Mouse (Mus musculus) ES-E14 (cell line): ENCODE data around the gene Mdm1.
"Not testable (repeated sequence)": the region's sequence is repeated elsewhere in the genome, so short reads cannot be mapped to it uniquely, and the experiment has no call there.

ENCODE experiments used
- CHD2 ChIP-seq: IDR thresholded peaks from 2 replicates; pipeline ENCODE4 v1.6.1; 2014; ENCODE audit warnings: mild to moderate bottlenecking, low read depth, low read length, inconsistent platforms
- HCFC1 ChIP-seq: IDR thresholded peaks from 2 replicates; pipeline ENCODE4 v1.6.1; 2012; ENCODE audit warnings: low read length, inconsistent platforms, borderline replicate concordance; ENCODE audit not compliant: insufficient read depth
- MAFK ChIP-seq: IDR thresholded peaks from 2 replicates; pipeline ENCODE4 v1.6.1; 2014; ENCODE audit warnings: mild to moderate bottlenecking, low read depth, low read length, inconsistent platforms; ENCODE audit not compliant: insufficient read depth

GRCm38 (mm10) chr10:118175542-118175941 lies 33.9 kb downstream of the Mdm1 start:
- not testable (repeated sequence) for TF ChIP-seq CHD2, MAFK, HCFC1
